Mouse (Mus musculus) central nervous system, embryonic 14 days (tissue): ENCODE data around the gene Ankrd36. TPM values are rescaled to one million over a fixed set of nuclear protein-coding genes. Genes with fewer than 3 reads are reported as not detected.

ENCODE experiments used
- polyA plus RNA-seq: library from polyadenylated mRNA; depleted of rRNA; stranded (reverse); fragments of >200 nt; gene quantifications from 2 replicates; pipeline ENCODE4 v1.2.3, GENCODE M21; 2012; rRNA removed

The Ankrd36 gene
- 0.05 TPM in 1 of 2 replicates, not detected in the other for polyA plus RNA-seq

GRCm38 (mm10) chr11:5569474-5569873 lies at the start of gene Ankrd36:
Gene Ankrd36 (plus strand): TSS chr11:5569684.

DNA sequence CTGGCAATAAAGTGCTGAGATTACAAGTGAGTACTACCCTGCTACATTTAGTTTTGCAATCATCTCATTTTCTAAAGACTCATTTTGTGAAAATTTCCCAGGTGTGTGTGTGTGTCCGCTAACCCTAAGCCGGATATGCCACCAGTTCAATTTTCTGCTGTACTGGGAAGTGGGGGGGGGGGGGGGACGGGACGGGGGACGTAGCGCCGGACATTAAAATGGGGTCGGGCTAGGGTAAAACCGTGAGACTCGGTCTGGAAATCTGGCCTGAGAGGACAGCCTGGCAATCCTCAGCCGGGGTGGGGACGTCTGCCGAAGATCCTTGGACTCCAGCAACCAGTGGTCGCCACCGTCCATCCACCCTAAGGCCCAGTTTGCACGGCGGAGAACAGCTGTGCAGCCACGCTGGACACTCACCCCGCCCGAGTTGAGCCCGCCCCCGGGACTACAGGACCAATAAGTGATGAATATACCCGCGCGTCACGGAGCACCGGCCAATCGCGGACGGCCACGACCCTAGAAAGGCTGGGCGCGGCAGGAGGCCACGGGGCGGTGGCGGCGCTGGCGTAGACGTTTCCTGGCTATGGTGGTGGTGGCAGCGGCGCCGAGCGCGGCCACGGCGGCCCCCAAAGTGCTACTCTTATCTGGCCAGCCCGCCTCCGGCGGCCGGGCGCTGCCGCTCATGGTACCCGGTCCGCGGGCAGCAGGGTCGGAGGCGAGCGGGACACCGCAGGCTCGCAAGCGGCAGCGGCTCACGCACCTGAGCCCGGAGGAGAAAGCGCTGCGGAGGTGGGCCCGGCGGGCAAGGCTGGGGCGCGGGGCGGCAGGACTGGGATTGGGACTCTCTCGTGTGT lies 48.8 kb upstream of the Ankrd36 start, which contains the start of gene Xbp1:
Gene Xbp1, plus strand, starts transcription at position 248 of the 854 bp plus-strand sequence.

GRCm38 (mm10) chr11:5541799-5542481 lies 27.5 kb upstream of the Ankrd36 start, which contains the start of gene Ccdc117:
Gene Ccdc117 (minus strand): TSS chr11:5542187.

GRCm38 (mm10) chr11:5715630-5716105 lies 146.2 kb downstream of the Ankrd36 start, which contains the start of gene Mrps24:
Gene Mrps24 (minus strand): TSS chr11:5715680.

Other genes starting within 250 kb of the Ankrd36 start
- gene Znrf3, start 124.8 kb upstream of the Ankrd36 start, polyA plus RNA-seq = 3.8 and 4.9 TPM in 2 replicates
- gene Xbp1, start 49.0 kb upstream of the Ankrd36 start, polyA plus RNA-seq = 58.7 and 70.4 TPM in 2 replicates
- 14.1 and 15.7 TPM in 2 replicates for gene Ccdc117, start 27.5 kb upstream of the Ankrd36 start, polyA plus RNA-seq
- gene Mrps24, start 146.0 kb downstream of the Ankrd36 start, polyA plus RNA-seq = 132 and 145 TPM in 2 replicates
- gene Urgcp, start 192.7 kb downstream of the Ankrd36 start, polyA plus RNA-seq = 18.5 and 18.8 TPM in 2 replicates
- gene Dbnl, start 218.8 kb downstream of the Ankrd36 start, polyA plus RNA-seq = 116 and 120 TPM in 2 replicates
- 0.75 and 10.4 TPM in 2 replicates for gene Pgam2, start 234.0 kb downstream of the Ankrd36 start, polyA plus RNA-seq